Mouse (Mus musculus) cerebellum, postnatal 10 days (tissue): ENCODE measurements at regions not wholly inside any gene's neighbourhood (a gene's known extent, or its start where the extent isn't known, plus 50 kb on each side); places are given as distances from the start of the nearest gene placed in this dataset.
"Not testable (repeated sequence)": the region's sequence is repeated elsewhere in the genome, so short reads cannot be mapped to it uniquely, and the experiment has no call there.

ENCODE experiments used
- DNase-seq, 2 experiments: peaks; one replicate each; pipeline ENCODE4 v3.0.0; 2021; ENCODE audit warnings: mixed read lengths in 2 of 2

DNA sequence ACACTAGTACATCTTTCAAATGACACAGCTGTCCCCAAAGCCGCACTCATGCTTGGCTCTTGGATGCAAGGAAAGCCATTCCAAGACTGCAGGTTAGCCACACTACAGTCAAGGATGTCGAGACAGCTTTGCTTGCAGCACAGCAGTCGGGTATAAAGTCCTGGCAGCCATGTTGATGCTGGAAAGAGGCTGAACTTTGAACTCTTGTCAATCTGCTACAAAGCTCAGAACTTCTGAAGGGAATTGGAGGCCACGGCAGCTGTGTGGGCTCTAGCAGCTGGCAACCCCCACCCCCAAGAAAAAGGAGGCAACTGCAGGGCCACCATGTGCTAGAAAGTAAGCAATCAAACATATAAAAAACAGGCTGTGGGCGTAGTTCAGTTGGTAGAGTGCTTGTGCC lies 90.0 kb upstream of the Zcchc2 start:
- no peak for DNase-seq

GRCm38 (mm10) chr1:105900920-105901319 lies 89.3 kb upstream of the Zcchc2 start:
- DNase-seq: no peak

DNA sequence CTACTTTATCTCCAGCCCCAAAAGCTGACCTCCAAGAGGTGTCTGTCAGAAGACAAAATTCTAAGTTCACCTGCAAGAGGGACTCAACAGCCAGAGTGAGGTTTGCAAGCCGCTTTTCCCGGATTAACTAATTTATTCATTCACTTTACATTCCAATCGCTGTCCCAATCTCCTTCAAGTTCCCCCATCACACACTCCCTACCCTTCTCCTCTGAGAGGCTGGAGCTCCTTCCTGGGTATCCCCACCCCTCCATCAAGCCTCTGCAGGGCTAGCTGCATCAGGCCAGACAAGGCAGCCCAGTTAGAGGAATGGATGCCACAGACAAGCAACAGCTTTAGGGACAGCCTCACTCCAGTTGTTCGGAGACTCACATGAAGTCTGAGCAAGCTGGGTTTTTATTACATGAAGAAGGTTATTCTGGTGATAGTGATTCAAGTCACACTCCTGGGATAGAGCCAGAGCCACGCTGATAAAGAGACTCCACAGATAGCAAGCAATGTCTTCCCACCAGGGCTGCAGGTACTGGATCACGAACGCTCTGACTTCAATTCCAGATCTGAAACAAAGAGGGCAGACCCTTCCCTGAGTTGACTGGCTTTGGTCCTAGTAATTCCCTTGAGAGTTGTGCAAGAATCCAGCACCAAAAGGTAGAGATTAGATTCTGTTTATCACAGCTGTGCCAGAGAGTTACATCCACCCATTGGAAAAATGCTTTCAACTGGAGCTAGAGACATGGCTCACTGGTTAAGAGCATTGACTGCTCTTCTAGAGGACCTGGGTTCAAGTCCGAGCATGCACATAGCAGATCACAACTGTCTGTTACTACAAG lies 86.7 kb upstream of the Zcchc2 start:
- no peak for DNase-seq

GRCm38 (mm10) chr1:105904737-105905136 lies 85.5 kb upstream of the Zcchc2 start:
- no peak for DNase-seq

DNA sequence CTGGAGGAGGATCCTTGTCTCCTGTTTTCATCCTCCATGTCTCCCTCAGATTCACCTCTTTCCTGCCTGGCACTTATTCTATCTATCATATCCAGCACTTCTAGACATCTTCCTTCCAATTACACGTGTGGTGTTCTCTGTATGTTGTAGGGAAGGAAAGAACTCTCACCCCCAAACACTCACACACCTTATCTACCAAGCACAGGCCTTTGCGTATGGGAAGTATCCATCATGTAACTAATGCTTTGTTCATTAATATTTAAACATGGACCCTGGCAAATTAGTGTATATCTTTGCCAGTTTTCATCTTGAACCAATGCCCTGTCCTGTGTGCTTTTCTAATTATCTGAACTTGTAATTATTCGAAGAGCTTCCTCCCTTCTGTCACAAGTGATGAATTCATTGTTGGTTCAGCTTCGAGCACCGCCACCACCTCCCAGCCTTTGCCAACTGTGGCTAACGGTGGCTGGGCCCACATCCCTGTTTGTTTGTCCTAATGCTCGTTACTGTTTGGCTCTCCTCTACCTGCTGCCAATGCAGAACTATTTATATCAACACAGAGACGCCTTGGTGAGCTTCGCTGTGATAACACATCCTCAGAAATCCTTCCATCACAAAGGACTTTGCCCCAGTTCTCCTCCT lies 84.3 kb upstream of the Zcchc2 start:
- DNase-seq: no peak

DNA sequence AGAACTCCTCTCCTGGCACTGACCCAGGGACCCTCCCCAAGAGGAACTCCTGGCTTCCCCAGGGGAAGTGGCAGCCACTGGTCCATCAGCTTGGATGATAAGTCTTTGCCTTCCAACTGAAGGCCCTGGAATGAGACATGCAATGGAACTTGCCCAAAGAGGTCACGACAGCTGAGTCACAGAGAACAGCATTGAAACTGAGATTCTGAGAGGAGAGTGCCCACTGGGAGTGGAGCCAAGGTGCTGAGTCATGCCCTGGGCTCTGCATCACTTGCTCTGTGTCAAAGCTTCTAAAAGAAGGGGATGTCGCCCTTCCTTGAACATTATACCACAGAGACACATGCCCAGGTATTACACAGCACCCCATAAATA lies 83.8 kb upstream of the Zcchc2 start:
- peak; percentile 87 to 89 for DNase-seq

DNA sequence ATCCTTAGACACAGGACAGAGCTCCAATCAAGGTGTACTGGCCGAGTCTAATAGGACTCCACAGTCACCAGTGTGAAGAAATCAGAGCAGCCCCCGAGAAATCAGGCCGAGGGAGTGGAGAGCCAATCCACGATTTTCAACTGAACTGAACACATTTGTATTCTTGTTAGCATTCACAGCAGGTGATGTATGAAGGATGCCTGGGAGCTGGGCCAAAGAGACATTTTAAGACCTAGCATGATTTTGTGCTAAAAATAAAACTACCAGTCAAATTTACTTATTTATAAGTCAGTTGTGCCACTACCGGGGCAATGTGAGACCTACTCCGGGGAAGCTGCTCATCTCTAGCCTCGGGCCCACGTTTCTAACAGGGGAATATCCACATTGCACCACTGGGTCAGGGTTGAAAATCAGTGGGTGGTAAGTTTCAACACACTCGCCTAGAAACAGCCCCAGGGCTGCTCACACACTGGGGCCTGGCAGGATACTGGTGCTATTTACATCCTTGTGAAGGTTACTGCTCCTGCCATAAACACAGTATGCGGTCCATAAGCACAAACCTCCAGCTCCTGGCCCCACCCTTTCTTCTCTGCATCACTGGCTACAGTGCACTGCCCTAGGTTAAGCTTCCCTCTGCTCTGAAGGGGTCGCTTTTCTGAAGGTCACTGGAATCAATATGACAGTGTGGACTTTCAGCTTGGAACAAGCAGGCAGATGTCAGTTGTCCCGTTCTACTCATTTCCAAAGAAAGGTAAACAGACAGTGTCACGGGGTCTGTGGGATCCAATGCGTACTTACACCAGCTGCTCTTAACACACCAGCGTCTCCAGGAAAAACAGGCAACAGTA lies 82.0 kb upstream of the Zcchc2 start:
- peak; percentile 54 to 63 for DNase-seq

DNA sequence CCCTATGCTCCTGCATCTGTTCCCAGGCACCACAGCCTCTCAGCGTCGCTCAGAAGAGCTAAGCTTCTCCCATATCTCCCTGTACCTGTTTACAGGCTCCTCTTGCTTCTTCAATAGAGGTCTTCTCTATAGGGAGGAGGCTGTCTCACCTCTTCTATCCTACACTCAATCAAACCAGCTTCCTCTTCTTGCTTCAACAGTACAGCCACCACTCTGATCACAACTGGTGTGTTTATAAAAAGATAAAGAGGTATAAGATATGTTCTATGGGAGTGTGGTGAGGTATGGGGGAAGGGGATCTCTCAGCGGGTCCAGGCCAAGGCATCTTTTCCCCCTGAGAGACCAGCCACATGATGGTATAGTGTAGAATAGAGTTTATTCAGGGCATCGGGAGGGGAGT lies 81.1 kb upstream of the Zcchc2 start:
- DNase-seq: no peak

DNA sequence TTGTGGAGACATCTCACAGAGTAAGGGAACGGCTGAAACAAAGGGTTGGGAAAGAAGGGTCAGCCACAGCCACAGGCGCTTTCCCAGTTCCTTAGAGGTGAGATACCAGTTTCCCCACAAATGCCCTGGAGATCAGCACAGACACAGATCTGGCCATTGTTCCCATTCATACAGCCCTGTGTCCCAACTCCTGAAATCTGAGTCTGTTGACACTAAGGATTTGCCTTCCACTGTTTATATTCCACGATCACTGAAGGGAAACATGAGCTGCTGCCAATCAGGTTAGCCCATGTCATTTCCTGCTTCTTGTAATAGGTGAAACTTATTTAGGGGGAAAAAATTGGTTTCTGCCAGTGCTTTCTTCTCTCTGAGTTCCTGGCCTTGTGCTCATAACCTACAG lies 78.5 kb upstream of the Zcchc2 start:
- DNase-seq: no peak

GRCm38 (mm10) chr1:105921842-105922241 lies 68.4 kb upstream of the Zcchc2 start:
- DNase-seq: no peak

GRCm38 (mm10) chr1:105922586-105922985 lies 67.6 kb upstream of the Zcchc2 start:
- no peak for DNase-seq

GRCm38 (mm10) chr1:105923001-105923400 lies 67.2 kb upstream of the Zcchc2 start:
- DNase-seq: no peak

GRCm38 (mm10) chr1:105925617-105926370 lies 64.4 kb upstream of the Zcchc2 start:
- DNase-seq: no peak

DNA sequence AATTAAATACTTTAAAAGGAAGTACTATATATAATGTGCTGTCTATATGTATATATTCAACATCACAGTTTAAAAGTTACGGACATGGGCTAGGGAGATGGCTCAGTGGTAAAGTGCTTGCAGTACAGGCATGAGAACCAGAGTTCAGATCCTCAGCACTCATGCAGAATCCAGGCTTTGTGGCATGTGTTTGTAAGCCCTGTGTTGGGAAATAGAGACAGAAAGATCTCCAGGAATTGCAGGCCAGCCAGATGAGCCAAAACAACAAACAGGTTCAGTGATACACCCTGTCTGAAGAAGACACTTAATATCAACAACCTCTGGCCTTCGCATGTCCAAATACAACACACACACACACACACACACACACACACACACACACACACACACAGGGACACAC lies 63.3 kb upstream of the Zcchc2 start:
- no peak for DNase-seq

DNA sequence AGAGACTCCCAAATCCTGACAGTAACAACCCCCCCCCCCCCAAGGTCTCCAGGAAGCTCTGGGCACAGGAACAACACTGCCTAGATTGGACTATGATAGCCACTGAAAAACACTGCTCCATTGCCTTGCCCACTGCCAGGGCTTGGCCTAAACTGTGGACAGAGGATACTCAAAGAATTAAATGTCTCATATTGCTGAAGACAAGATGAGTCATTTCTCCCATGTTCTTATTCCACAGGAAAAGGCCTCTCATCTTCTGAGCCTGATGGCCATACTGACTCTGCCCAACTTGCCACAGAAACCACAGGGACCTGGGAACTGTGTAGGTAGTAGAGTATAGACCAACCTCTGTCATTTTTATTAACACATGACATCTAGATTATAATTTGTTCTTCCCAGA lies 59.4 kb upstream of the Zcchc2 start:
- no peak for DNase-seq

DNA sequence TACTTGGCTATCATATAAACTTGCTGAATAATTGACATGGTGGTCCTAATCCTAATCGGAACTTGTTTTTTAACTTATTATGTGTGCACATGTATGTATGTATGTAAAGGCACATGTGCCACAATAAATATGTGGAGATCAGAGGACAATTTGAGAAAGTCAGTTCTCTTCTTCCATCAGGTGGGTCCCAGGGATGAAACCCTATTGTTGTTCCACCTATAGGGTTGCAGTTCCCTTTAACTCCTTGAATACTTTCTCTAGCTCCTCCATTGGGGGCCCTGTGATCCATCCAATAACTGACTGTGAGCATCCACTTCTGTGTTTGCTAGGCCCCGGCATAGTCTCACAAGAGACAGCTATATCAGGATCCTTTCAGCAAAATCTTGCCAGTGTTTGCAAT lies 56.0 kb upstream of the Zcchc2 start:
- not testable (repeated sequence) for DNase-seq
